Mouse (Mus musculus) central nervous system, embryonic 14 days (tissue): ENCODE data around the gene 6430550D23Rik. TPM values are rescaled to one million over a fixed set of nuclear protein-coding genes. Genes with fewer than 3 reads are reported as not detected.

Experiments used
- polyA plus RNA-seq: library from polyadenylated mRNA; depleted of rRNA; stranded (reverse); fragments of >200 nt; gene quantifications from 2 replicates; pipeline ENCODE4 v1.2.3, GENCODE M21; 2012; rRNA removed

Gene 6430550D23Rik
- polyA plus RNA-seq = 3.9 and 4.1 TPM in 2 replicates

DNA sequence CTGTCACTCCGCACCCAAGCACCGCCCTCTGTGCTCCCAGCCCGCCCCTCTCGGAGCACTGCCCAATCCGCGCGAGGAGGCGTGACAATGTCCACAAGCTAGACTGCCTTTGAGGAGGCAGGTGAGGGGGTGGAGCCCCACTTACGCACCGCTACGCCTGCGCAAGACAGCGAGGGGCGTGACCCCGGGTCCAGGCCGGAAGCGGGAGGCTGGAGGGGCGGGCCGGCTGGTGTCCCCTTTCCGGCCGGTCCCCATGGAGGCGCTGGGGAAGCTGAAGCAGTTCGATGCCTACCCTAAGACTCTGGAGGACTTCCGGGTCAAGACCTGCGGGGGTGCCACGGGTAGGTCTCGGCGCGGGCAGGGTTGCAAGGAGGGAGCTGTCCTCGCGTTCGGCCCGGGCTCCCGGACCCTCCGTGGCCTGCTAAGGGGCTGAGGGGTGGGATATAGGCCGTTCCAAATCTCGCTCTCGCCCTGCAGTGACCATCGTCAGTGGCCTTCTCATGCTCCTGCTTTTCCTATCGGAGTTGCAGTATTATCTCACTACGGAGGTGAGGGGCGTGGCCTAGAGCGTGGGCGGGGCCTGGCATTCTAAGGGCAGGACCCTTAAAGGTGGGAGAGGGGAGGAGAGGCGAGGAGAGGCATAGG, at the start of gene 6430550D23Rik, which contains the start of gene Ergic3:
TSS of gene 6430550D23Rik (minus strand) at position 90 of the 645 bp plus-strand sequence.
TSS of gene Ergic3 (plus strand) at position 158 of the 645 bp plus-strand sequence.

DNA sequence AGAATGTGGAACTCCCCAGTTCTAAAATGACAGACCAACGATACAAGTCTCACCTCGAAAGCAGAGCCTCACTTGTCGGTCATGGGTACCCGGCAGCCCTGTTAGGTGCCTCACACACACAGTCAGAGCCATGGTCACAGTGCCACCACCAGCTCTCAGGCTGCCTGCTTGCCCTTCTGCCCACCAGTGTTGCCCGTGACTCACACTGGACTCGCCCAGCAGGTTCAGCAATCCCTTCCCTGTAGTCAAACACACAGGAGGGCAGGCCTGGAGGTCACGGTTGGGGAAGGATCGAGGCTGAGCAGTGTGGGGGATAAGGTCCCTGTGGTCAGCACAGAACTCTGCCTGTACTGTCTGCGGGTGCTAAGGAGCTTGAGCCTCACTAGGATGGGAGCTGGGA, 45.0 kb upstream of the 6430550D23Rik start, which contains the start of gene Fer1l4:
TSS of gene Fer1l4 (minus strand) at position 132 of the 400 bp plus-strand sequence.

DNA sequence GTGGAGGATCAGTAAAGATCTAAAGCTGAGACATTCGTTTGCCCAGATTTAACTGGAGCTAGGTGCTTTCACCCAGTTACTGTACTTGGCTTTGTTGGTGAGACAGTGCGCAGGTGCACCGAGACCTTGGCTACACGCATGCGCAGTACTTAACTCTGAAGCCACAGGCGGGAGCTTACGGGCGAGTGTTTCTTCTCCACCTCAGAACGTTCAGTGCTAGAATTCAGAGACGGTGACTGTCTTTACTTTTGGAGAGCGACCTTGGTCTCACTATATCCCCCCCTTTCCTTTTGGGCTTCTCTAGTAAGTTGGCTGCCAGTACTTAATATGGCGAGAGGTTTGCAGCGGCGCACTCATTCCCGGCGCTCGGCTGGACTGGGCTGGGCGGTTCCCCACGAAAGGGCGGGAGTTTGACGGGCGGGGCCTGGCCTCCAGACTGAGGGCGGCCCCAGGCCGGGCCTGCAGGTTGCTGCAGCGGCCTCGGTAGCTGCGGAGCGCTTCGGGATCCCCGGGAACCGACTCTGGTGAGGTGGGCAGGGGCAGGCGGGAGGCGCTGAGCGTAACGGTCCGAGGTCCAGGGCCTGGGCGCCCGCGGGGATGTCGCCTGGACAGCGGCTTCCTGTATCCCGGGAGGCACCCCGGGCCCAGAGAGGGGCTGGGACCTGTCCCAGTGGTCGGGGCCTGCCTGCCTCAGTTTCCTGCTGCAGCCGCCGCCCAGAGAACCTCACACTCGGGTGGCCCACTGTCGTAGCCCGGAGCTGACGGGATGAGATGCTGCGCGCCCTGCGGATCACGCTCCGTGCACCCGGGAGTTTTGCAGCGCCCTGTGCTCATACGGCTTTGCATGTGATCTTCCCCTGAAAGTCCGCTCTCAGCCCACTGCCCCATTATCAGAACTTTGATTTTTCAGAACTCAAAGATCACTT, 51.4 kb downstream of the 6430550D23Rik start, which contains the start of gene Cep250:
TSS of gene Cep250 (plus strand) at position 325 of the 926 bp plus-strand sequence.

DNA sequence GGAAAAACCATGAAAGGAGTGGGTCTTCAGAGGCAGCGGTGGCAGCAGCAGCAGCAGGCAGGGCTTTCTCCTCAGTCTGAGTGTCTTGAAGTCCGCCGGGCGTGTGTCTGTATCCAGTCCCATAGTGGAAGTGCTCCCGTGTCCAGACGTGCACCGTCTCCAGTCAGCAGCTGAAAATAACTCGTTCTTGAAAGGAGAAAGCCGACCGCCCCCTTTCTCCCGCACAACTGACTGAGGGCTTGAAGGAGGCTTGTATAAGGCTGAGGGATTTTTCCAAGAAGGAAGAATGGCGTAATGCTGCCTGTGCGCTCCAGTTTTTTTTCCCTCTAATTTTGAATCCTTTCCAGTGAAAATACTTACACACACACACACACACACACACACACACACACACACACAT, 62.7 kb downstream of the 6430550D23Rik start, which contains the start of gene Gdf5:
TSS of gene Gdf5 (minus strand) at position 244 of the 400 bp plus-strand sequence.

GRCm38 (mm10) chr2:155940681-155941080, 67.1 kb downstream of the 6430550D23Rik start, which contains the start of gene Gm15557:
TSS of gene Gm15557 (plus strand) at chr2:155940728.

DNA sequence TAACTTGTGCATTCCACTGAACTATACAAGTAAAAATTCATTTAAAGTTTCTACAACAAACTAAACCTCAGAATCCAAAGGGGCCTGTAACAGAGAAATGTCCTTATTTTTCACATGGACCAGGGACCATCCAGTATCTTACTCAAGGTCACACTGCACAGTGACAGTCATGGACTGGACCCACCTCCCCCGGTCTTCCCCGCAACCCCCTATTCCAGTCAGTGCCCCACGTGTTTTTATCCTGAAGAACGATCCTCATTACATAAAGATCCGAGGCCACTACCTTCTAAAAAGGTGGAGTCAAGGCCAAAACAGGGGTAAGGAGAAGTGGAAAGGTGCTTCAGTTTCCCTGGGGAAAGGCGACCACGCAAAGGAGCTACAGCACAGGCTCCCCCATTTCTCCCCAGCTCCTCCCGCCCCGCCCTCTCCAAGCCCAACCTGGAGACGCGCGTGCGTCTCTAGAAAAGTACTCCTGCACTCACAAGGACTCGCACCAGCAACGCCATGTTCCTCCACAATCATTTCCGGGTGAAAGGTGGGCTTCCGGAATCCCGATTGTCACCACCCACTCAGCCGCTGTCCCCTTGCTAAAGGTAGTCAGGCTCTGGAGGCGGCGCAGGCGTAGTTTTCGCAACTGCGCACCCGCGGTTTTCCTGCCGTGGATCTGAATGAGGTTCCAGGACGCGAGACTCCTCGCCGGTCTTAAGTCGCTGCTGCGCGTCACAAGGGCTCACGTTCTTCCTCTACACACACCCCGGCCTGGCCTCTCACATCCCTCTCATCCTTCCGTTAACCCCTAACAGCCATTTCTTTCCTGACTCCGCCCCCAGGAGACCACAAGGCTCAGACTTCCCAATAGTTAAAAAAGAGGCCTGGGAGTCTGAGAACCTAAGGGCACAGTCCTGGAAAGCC, 78.0 kb downstream of the 6430550D23Rik start, which contains the start of gene Uqcc1:
TSS of gene Uqcc1 (minus strand) at position 780 of the 912 bp plus-strand sequence.

Other genes starting within 250 kb of the 6430550D23Rik start
- 47.7 and 48.1 TPM in 2 replicates for gene Mmp24, start 232.6 kb downstream of the 6430550D23Rik start, polyA plus RNA-seq
- 22.7 and 22.9 TPM in 2 replicates for gene BC029722, start 188.6 kb downstream of the 6430550D23Rik start, polyA plus RNA-seq
- gene Eif6, start 181.1 kb downstream of the 6430550D23Rik start, polyA plus RNA-seq = 83.7 and 90.0 TPM in 2 replicates
- 0.08 TPM in 1 of 2 replicates, not detected in the other for gene Fam83c, start 173.1 kb downstream of the 6430550D23Rik start, polyA plus RNA-seq
- gene Uqcc1, start 77.7 kb downstream of the 6430550D23Rik start, polyA plus RNA-seq = 48.4 and 50.8 TPM in 2 replicates
- not detected in 2 replicates for gene Gm15557, start 67.2 kb downstream of the 6430550D23Rik start, polyA plus RNA-seq
- gene Gdf5, start 62.6 kb downstream of the 6430550D23Rik start, polyA plus RNA-seq = 1.2 and 2.2 TPM in 2 replicates
- 23.8 and 26.5 TPM in 2 replicates for gene Cep250, start 51.5 kb downstream of the 6430550D23Rik start, polyA plus RNA-seq
- 364 and 378 TPM in 2 replicates for gene Ergic3, start 68 bp upstream of the 6430550D23Rik start, polyA plus RNA-seq
- gene Fer1l4, start 45.0 kb upstream of the 6430550D23Rik start, polyA plus RNA-seq = 0.05 TPM in 2 replicates
- gene Spag4, start 57.2 kb upstream of the 6430550D23Rik start, polyA plus RNA-seq = 9.0 and 11.0 TPM in 2 replicates
- gene Cpne1, start 104.0 kb upstream of the 6430550D23Rik start, polyA plus RNA-seq = 72.3 and 85.1 TPM in 2 replicates
- gene Rbm12, start 104.0 kb upstream of the 6430550D23Rik start, polyA plus RNA-seq = 25.2 and 25.7 TPM in 2 replicates
- gene Gm28036, start 119.1 kb upstream of the 6430550D23Rik start, polyA plus RNA-seq = 12.9 and 13.2 TPM in 2 replicates
- gene Romo1, start 136.1 kb upstream of the 6430550D23Rik start, polyA plus RNA-seq = 400 and 406 TPM in 2 replicates
- 31.2 and 36.0 TPM in 2 replicates for gene Nfs1, start 136.2 kb upstream of the 6430550D23Rik start, polyA plus RNA-seq
- gene Rbm39, start 172.3 kb upstream of the 6430550D23Rik start, polyA plus RNA-seq = 194 and 214 TPM in 2 replicates
- gene Phf20, start 188.5 kb upstream of the 6430550D23Rik start, polyA plus RNA-seq = 26.2 and 28.2 TPM in 2 replicates